Mouse (Mus musculus): ENCODE measurements around the gene Vti1a. TPM values are rescaled to one million over a fixed set of nuclear protein-coding genes. Genes with fewer than 3 reads are reported as not detected.

Gene Vti1a
- polyA plus RNA-seq, 1 experiment from 2014 or later, result 24.2 TPM

GRCm38 (mm10) chr19:55643288-55643901 is 327.3 kb downstream of the Vti1a start:
- peaks cover 8% of the 10 kb centered on the region for H3K4me1 ChIP-seq (ENCODE audit: control insufficient read depth, insufficient read depth, low read length)
- peak; percentile 45 for DNase-seq (ENCODE audit: low spot score)
- no peak overlapping the region for H3K9ac ChIP-seq (ENCODE audit: low read length)
- no peaks in the 10 kb centered on the region for H3K9me3 ChIP-seq (ENCODE audit: control insufficient read depth, low read length)
- H3K4me2 ChIP-seq (ENCODE audit: low read depth, severe bottlenecking), result peak overlapping the region; percentile 25; the same call in 1 of the 2 replicates
- no peak overlapping the region for H3K4me3 ChIP-seq (ENCODE audit: low read depth, low read length)
- no peaks in the 10 kb centered on the region for H3K36me3 ChIP-seq (ENCODE audit: control insufficient read depth, insufficient read depth, low read length)
- no peak overlapping the region for H3K27ac ChIP-seq (replicated peaks; ENCODE audit: low read depth, low read length)
- peaks cover 3% of the 10 kb centered on the region; the same call in 1 of the 2 replicates for H3K27me3 ChIP-seq (ENCODE audit: control insufficient read depth, insufficient read depth, low read length)
- 15% methylated on average over 14 of the region's 14 CpGs for WGBS
- ATAC-seq (ENCODE audit: insufficient number of reproducible peaks, low FRiP score, low TSS enrichment, low read depth), result no peak

DNA sequence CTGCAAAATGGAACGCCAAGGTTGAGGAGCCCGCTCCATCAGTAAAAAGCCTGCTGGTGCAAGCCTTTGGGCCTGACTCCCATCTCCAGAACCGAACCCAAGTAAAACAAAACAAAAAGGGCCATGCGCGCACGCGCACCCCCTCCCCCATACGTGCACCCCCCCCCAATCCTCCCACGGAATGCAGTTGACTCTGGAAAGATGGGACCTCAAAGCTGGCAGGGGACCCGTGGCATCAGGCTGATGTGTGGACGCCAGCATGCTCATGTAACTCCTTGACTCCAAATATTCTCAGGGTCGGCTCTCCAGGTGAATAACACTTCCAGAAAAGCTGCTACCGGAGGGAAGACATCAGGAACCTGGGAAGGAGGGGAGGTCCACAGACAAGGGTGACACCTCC is 327.8 kb downstream of the Vti1a start:
- Histone ChIP-seq H3K27me3 (ENCODE audit: control insufficient read depth, insufficient read depth, low read length) (peaks cover 3% of the 10 kb centered on the region; the same call in 1 of the 2 replicates), H3K9ac (ENCODE audit: low read length) (no peak overlapping the region), H3K4me2 (ENCODE audit: low read depth, severe bottlenecking) (peak overlapping the region; percentile 25; the same call in 1 of the 2 replicates), H3K4me3 (ENCODE audit: low read depth, low read length) (no peak overlapping the region), H3K36me3 (ENCODE audit: control insufficient read depth, insufficient read depth, low read length) (no peaks in the 10 kb centered on the region), H3K9me3 (ENCODE audit: control insufficient read depth, low read length) (no peaks in the 10 kb centered on the region), H3K4me1 (ENCODE audit: control insufficient read depth, insufficient read depth, low read length) (peaks cover 8% of the 10 kb centered on the region), H3K27ac (replicated peaks; ENCODE audit: low read depth, low read length) (no peak overlapping the region)
- ATAC-seq (ENCODE audit: insufficient number of reproducible peaks, low FRiP score, low TSS enrichment, low read depth) (no peak), DNase-seq (ENCODE audit: low spot score) (no peak)
- 73% methylated on average over 13 of the region's 13 CpGs for WGBS

DNA sequence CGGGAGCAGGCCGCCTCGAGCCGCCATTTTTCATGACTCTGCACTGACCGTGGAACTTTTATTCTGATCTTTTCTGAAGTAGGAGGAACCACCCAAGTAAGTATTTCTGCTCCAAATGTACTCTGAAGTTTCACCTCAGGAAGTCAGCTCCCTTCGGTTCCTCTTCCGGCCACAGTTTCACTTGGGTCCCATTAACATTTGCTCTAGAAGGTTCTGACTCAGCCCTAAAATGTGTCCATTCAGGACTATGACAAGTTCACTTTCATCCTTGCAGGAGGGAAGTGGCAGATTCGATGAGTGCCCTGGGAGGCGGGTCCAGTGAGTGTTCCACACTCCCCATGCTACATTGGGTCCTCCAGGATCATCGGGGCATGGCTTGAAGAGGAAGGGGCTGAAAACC is 333.3 kb downstream of the Vti1a start:
- Histone ChIP-seq H3K36me3 (ENCODE audit: control insufficient read depth, insufficient read depth, low read length) (no peaks in the 10 kb centered on the region; the same call in 1 of the 2 replicates), H3K27ac (replicated peaks; ENCODE audit: low read depth, low read length) (no peak overlapping the region), H3K4me1 (ENCODE audit: control insufficient read depth, insufficient read depth, low read length) (no peaks in the 10 kb centered on the region), H3K9me3 (ENCODE audit: control insufficient read depth, low read length) (no peaks in the 10 kb centered on the region), H3K9ac (ENCODE audit: low read length) (no peak overlapping the region), H3K4me3 (ENCODE audit: low read depth, low read length) (no peak overlapping the region), H3K27me3 (ENCODE audit: control insufficient read depth, insufficient read depth, low read length) (peaks cover under 1% of the 10 kb centered on the region; the same call in 1 of the 2 replicates), H3K4me2 (ENCODE audit: low read depth, severe bottlenecking) (no peak overlapping the region)
- DNase-seq (ENCODE audit: low spot score) (no peak), ATAC-seq (ENCODE audit: insufficient number of reproducible peaks, low FRiP score, low TSS enrichment, low read depth) (no peak)
- 93% methylated on average over 10 of the region's 10 CpGs for WGBS

- Histone ChIP-seq H3K36me3 (ENCODE audit: control insufficient read depth, insufficient read depth, low read length) (no peaks in the 10 kb centered on the region; the same call in 1 of the 2 replicates), H3K4me3 (ENCODE audit: low read depth, low read length) (no peak overlapping the region), H3K27me3 (ENCODE audit: control insufficient read depth, insufficient read depth, low read length) (no peaks in the 10 kb centered on the region), H3K4me2 (ENCODE audit: low read depth, severe bottlenecking) (no peak overlapping the region), H3K27ac (replicated peaks; ENCODE audit: low read depth, low read length) (no peak overlapping the region), H3K4me1 (ENCODE audit: control insufficient read depth, insufficient read depth, low read length) (no peaks in the 10 kb centered on the region), H3K9me3 (ENCODE audit: control insufficient read depth, low read length) (no peaks in the 10 kb centered on the region), H3K9ac (ENCODE audit: low read length) (no peak overlapping the region)
- DNase-seq (ENCODE audit: low spot score) (no peak), ATAC-seq (ENCODE audit: insufficient number of reproducible peaks, low FRiP score, low TSS enrichment, low read depth) (no peak)
- WGBS, result 89% methylated on average over 9 of the region's 9 CpGs
Measured at GRCm38 (mm10) chr19:55651017-55651416, 334.9 kb downstream of the Vti1a start.

GRCm38 (mm10) chr19:55652693-55653265 is 336.7 kb downstream of the Vti1a start:
- no peak overlapping the region for H3K27ac ChIP-seq (replicated peaks; ENCODE audit: low read depth, low read length)
- no peaks in the 10 kb centered on the region; the same call in 1 of the 2 replicates for H3K36me3 ChIP-seq (ENCODE audit: control insufficient read depth, insufficient read depth, low read length)
- no peak for DNase-seq (ENCODE audit: low spot score)
- WGBS, result 88% methylated on average over 7 of the region's 7 CpGs
- H3K4me1 ChIP-seq (ENCODE audit: control insufficient read depth, insufficient read depth, low read length), result no peaks in the 10 kb centered on the region
- H3K27me3 ChIP-seq (ENCODE audit: control insufficient read depth, insufficient read depth, low read length), result no peaks in the 10 kb centered on the region
- no peak overlapping the region for H3K4me2 ChIP-seq (ENCODE audit: low read depth, severe bottlenecking)
- no peak for ATAC-seq (ENCODE audit: insufficient number of reproducible peaks, low FRiP score, low TSS enrichment, low read depth)
- H3K4me3 ChIP-seq (ENCODE audit: low read depth, low read length), result no peak overlapping the region
- no peak overlapping the region for H3K9ac ChIP-seq (ENCODE audit: low read length)
- H3K9me3 ChIP-seq (ENCODE audit: control insufficient read depth, low read length), result no peaks in the 10 kb centered on the region

GRCm38 (mm10) chr19:55660165-55660564 is 344.1 kb downstream of the Vti1a start:
- Histone ChIP-seq H3K27ac (replicated peaks; ENCODE audit: low read depth, low read length) (no peak overlapping the region), H3K36me3 (ENCODE audit: control insufficient read depth, insufficient read depth, low read length) (no peaks in the 10 kb centered on the region), H3K27me3 (ENCODE audit: control insufficient read depth, insufficient read depth, low read length) (no peaks in the 10 kb centered on the region), H3K4me1 (ENCODE audit: control insufficient read depth, insufficient read depth, low read length) (peaks cover 12% of the 10 kb centered on the region), H3K4me2 (ENCODE audit: low read depth, severe bottlenecking) (no peak overlapping the region), H3K4me3 (ENCODE audit: low read depth, low read length) (no peak overlapping the region), H3K9me3 (ENCODE audit: control insufficient read depth, low read length) (no peaks in the 10 kb centered on the region), H3K9ac (ENCODE audit: low read length) (no peak overlapping the region)
- ATAC-seq (ENCODE audit: insufficient number of reproducible peaks, low FRiP score, low TSS enrichment, low read depth) (no peak), DNase-seq (ENCODE audit: low spot score) (no peak)
- 87% methylated on average over 11 of the region's 11 CpGs for WGBS

DNA sequence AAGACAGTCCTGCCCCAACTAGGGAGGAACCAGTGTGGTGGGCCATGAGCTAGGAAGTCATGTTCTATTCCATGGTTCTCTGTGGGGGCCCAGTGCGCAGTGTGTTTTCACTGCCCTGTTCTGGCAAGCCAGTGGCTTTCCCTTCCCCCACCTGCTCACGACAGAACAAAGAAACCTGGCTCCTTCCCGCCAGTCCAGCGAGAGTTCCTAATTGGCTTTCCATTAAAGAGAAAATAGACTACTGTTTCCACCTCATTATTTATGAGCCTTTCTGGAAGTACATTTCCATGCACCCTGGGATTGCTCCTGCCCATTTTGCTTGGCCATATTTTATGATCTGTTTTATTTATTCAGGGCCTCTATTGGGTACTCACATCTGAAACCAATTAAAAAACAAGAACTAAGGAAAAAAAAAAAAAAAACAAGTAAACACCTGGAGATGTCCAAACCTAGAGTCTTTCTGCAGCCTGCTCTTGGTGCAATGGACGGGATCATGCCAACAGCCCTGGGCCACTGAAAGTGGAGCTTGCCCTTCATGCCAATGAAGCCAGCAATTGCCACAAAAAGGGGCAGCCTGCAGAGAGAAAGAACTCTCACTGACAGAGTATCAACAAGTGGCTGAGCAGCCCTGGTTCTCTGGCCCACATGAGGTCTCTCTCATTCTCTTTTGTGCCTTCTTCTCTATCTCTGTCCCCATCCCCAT is 346.6 kb downstream of the Vti1a start:
- no peak overlapping the region for H3K4me3 ChIP-seq (ENCODE audit: low read depth, low read length)
- H3K36me3 ChIP-seq (ENCODE audit: control insufficient read depth, insufficient read depth, low read length), result no peaks in the 10 kb centered on the region
- H3K4me1 ChIP-seq (ENCODE audit: control insufficient read depth, insufficient read depth, low read length), result peaks cover 17% of the 10 kb centered on the region
- no peaks in the 10 kb centered on the region for H3K9me3 ChIP-seq (ENCODE audit: control insufficient read depth, low read length)
- 6% methylated on average over 5 of the region's 5 CpGs for WGBS
- ATAC-seq (ENCODE audit: insufficient number of reproducible peaks, low FRiP score, low TSS enrichment, low read depth), result peak; percentile 86
- no peaks in the 10 kb centered on the region for H3K27me3 ChIP-seq (ENCODE audit: control insufficient read depth, insufficient read depth, low read length)
- no peak overlapping the region for H3K4me2 ChIP-seq (ENCODE audit: low read depth, severe bottlenecking)
- H3K9ac ChIP-seq (ENCODE audit: low read length), result peak overlapping the region; percentile 8; the same call in 1 of the 2 replicates
- peak; percentile 91 for DNase-seq (ENCODE audit: low spot score)
- H3K27ac ChIP-seq (replicated peaks; ENCODE audit: low read depth, low read length), result peak overlapping the region; percentile 89

DNA sequence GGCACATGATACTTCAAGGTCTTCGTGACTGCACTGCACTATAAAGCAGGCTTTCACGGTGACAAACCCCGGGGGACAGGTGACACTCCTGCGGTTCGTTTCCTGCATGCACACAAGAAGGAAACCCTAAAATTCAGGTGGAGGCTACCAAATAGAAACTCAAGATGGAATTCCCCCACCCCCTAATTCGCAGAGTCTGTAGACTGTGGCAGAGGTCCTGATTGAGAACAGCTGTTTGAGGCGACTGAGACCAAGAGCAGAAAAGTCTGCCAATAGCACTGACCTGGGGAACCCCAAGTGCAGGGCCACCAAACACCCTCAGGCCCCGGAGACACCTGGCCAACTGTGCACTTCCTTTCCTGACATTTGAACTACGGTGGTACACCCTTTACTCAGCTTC is 351.7 kb downstream of the Vti1a start:
- DNase-seq (ENCODE audit: low spot score) (peak; percentile 68), ATAC-seq (ENCODE audit: insufficient number of reproducible peaks, low FRiP score, low TSS enrichment, low read depth) (peak; percentile 46; the same call in 1 of the 2 replicates)
- Histone ChIP-seq H3K9me3 (ENCODE audit: control insufficient read depth, low read length) (no peaks in the 10 kb centered on the region), H3K27me3 (ENCODE audit: control insufficient read depth, insufficient read depth, low read length) (no peaks in the 10 kb centered on the region), H3K4me2 (ENCODE audit: low read depth, severe bottlenecking) (no peak overlapping the region), H3K4me3 (ENCODE audit: low read depth, low read length) (no peak overlapping the region), H3K4me1 (ENCODE audit: control insufficient read depth, insufficient read depth, low read length) (peaks cover 25% of the 10 kb centered on the region), H3K9ac (ENCODE audit: low read length) (no peak overlapping the region), H3K36me3 (ENCODE audit: control insufficient read depth, insufficient read depth, low read length) (no peaks in the 10 kb centered on the region), H3K27ac (replicated peaks; ENCODE audit: low read depth, low read length) (peak overlapping the region; percentile 16; the same call in 1 of the 2 replicates)
- 20% methylated on average over 9 of the region's 9 CpGs for WGBS
